Mouse (Mus musculus): ENCODE measurements around the gene Celsr1.
A peak's percentile ranks its signal among the peaks of the same experiment; 100 is the strongest.

The Celsr1 gene

GRCm38 (mm10) chr15:86069011-86069791 lies 35.6 kb upstream of the Celsr1 start:
- H3K27me3 ChIP-seq (ENCODE audit: control insufficient read depth, insufficient read depth, low read length, poor library complexity, severe bottlenecking), result no peaks in the 10 kb centered on the region
- no peaks in the 10 kb centered on the region for H3K36me3 ChIP-seq (ENCODE audit: control insufficient read depth, insufficient read depth, low read length, poor library complexity, severe bottlenecking)
- peak; percentile 75 for DNase-seq (ENCODE audit: low read depth, low spot score)

DNA sequence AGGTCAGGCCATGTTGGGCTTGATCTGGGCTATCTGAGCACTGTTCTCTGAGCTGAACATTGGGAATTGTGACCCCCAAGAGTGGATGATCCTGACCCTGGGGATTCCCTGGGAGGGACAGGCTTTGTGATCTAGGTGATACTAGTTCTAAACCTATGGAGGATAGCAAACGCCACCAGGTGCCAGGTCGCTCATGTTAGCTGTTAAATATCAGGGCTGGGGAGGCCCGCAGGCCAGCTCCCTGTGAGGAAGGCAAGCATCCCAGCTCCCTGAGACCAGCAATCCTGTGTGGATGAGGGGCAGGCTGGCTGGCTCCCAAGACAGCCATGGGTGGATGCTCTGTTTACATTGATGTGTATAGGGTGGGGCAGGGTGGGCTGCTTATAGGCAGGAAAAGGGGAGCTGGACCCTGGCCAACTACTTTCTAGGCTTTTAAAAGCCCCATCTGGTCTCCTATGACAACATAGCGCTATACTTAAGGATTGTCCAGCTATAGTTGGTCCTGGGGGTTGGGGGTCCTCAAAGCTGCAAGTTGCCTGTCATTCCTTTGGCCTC lies 34.4 kb upstream of the Celsr1 start:
- DNase-seq (ENCODE audit: low read depth, low spot score), result no peak

DNA sequence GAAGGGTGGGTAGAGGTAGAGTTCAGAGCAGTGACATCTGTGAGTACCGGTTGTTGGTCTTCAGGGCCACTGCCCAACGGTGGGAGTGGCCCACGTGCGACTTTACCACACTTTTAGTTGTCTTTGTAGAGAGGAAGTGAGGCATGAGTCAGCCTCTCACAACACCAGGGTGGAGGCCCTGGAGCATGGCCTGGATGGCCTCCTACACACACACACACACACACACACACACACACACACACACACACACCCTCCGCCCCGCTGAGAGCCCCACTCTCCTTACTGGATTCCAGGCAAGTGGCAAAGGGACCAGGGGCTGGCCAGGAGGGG lies 34.0 kb upstream of the Celsr1 start:
- no peaks in the 10 kb centered on the region for H3K36me3 ChIP-seq (ENCODE audit: control insufficient read depth, insufficient read depth, low read length, poor library complexity, severe bottlenecking)
- H3K27me3 ChIP-seq (ENCODE audit: control insufficient read depth, insufficient read depth, low read length, poor library complexity, severe bottlenecking), result no peaks in the 10 kb centered on the region
- peak; percentile 86 for DNase-seq (ENCODE audit: low read depth, low spot score)

More for the DNA sequence above, 34.4 kb upstream of the Celsr1 start:
- no peaks in the 10 kb centered on the region for H3K36me3 ChIP-seq (ENCODE audit: control insufficient read depth, insufficient read depth, low read length, poor library complexity, severe bottlenecking)
- no peaks in the 10 kb centered on the region for H3K27me3 ChIP-seq (ENCODE audit: control insufficient read depth, insufficient read depth, low read length, poor library complexity, severe bottlenecking)

DNA sequence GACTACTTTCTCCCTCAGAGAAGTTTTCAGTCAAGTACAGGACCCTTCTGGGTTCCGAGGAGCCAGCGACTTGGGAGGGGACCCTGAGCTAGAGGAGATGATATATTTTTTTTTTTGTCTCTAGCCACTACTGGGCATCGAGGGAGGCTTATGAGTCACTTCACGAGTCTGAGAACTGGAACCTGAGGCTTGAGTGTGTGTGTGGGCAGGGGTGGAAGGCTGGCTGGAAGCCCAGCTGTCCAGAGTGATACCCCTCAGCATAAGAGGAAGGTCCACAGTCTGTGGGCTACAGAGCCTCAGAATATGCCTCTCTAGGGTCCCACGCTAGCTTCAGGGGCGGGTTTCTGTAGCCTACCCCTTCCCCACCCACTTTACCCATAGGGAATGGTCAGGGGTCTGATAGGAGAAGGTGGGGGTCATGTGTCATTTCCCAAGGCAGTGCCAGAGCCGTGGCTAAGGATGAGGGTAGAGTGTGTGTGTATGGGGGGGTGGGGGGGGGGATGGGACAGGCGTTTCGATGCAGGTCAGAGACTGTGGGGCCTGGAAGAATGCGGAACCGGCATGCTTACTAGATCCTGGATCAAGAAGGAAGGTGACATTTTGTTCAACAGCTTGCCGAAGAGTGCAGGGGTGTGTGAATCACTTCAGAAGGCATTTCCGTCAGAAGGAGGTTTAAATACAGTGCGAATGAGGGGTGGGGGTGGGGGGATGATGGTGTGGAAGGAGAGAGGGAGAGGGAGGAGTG lies 33.4 kb upstream of the Celsr1 start:
- no peaks in the 10 kb centered on the region for H3K36me3 ChIP-seq (ENCODE audit: control insufficient read depth, insufficient read depth, low read length, poor library complexity, severe bottlenecking)
- no peaks in the 10 kb centered on the region for H3K27me3 ChIP-seq (ENCODE audit: control insufficient read depth, insufficient read depth, low read length, poor library complexity, severe bottlenecking)
- DNase-seq (ENCODE audit: low read depth, low spot score), result no peak

DNA sequence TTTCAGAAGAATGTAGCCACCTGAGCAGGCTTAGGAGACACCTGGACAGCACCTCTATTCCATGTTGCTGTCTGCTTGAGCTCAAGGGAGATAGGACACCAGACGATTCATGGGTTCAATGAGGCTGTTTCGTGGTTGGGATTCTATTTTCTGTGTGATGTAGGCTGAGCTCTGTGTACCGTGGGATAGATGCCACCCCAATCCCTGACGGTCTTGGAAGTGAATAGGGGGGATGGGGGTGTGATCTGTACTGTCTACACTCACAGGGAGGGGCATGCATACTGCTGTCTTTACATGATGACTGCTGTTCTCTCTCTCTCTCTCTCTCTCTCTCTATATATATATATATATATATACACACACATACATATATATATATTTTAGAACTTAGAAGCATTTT lies 31.8 kb upstream of the Celsr1 start:
- H3K27me3 ChIP-seq (ENCODE audit: control insufficient read depth, insufficient read depth, low read length, poor library complexity, severe bottlenecking), result no peaks in the 10 kb centered on the region
- H3K36me3 ChIP-seq (ENCODE audit: control insufficient read depth, insufficient read depth, low read length, poor library complexity, severe bottlenecking), result no peaks in the 10 kb centered on the region
- no peak for DNase-seq (ENCODE audit: low read depth, low spot score)

DNA sequence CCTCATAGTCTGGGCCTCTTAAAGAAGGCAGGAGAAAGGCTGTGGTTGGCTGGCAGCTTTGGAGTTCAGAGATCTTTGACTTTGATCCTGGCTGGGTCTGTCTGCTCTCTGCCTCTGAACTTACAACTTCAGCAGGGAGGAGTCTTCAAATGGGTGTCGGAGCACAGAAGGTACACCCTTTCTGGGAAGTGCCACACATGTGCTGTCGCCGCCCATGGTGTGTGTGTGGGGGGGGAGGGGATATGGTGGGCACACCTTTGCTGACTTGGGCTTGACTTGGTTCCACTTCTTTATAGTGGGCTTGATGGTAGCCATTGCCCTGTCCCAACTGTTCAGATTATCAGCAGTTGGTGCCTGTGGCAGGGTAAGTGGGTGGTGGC lies 31.3 kb upstream of the Celsr1 start:
- no peaks in the 10 kb centered on the region for H3K36me3 ChIP-seq (ENCODE audit: control insufficient read depth, insufficient read depth, low read length, poor library complexity, severe bottlenecking)
- DNase-seq (ENCODE audit: low read depth, low spot score), result peak; percentile 40
- no peaks in the 10 kb centered on the region for H3K27me3 ChIP-seq (ENCODE audit: control insufficient read depth, insufficient read depth, low read length, poor library complexity, severe bottlenecking)

GRCm38 (mm10) chr15:86064191-86064849 lies 30.7 kb upstream of the Celsr1 start:
- DNase-seq (ENCODE audit: low read depth, low spot score), result peak; percentile 66
- Histone ChIP-seq H3K36me3 (ENCODE audit: control insufficient read depth, insufficient read depth, low read length, poor library complexity, severe bottlenecking) (no peaks in the 10 kb centered on the region), H3K27me3 (ENCODE audit: control insufficient read depth, insufficient read depth, low read length, poor library complexity, severe bottlenecking) (no peaks in the 10 kb centered on the region)

DNA sequence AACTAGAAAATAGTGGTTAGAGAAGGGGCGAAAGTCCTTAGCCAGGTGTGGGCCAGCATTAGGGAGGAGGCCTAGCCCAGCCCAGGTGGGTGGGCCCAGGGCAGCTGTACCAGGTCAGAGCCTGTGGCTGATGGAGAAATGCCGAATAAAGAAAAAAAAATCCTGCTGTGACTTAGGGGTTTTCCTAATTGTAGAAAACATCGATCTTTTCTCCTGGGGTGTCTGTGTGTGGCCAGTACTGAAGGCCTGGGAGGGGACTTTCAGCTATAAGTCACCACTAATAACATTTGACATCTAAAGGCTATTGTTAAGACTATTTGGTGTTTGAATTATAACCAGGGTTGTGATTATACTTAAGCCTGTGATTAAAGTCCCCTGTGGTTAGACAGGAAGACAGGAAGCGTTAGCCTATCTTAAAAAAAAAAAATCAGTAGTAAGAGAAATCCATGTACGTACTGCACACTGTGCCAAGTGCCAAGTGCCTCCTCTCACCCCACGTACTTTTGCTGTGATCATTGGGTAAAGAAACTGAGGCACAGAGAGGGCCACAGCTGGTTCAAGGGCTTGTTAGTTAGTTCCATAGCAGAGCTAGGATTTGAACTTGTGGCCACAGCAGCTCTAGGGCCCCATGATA lies 28.4 kb upstream of the Celsr1 start:
- H3K36me3 ChIP-seq (ENCODE audit: control insufficient read depth, insufficient read depth, low read length, poor library complexity, severe bottlenecking), result no peaks in the 10 kb centered on the region
- DNase-seq (ENCODE audit: low read depth, low spot score), result no peak
- H3K27me3 ChIP-seq (ENCODE audit: control insufficient read depth, insufficient read depth, low read length, poor library complexity, severe bottlenecking), result no peaks in the 10 kb centered on the region

DNA sequence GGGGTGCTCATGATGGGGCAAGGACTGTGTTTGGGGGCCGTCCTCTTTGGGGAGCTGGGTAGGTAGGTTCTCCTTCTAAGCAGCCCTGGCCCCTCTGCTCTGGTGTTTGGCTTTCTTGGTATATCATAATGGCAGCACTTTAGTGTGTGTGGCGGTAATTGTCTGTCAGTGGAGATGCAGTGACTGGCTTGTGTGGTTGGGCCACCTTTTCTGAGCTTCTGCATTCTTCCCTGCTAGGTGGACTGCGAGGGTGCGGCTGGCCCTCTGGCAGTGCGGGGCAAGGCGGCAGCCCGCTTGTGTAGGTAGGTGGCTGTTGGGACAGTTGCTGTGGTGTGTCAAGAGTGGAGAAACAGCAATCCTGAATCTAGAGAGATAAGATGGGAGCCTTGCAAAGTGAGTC lies 27.6 kb upstream of the Celsr1 start:
- no peak for DNase-seq (ENCODE audit: low read depth, low spot score)
- Histone ChIP-seq H3K27me3 (ENCODE audit: control insufficient read depth, insufficient read depth, low read length, poor library complexity, severe bottlenecking) (no peaks in the 10 kb centered on the region), H3K36me3 (ENCODE audit: control insufficient read depth, insufficient read depth, low read length, poor library complexity, severe bottlenecking) (no peaks in the 10 kb centered on the region)

GRCm38 (mm10) chr15:86060581-86060980 lies 27.0 kb upstream of the Celsr1 start:
- no peaks in the 10 kb centered on the region for H3K27me3 ChIP-seq (ENCODE audit: control insufficient read depth, insufficient read depth, low read length, poor library complexity, severe bottlenecking)
- no peaks in the 10 kb centered on the region for H3K36me3 ChIP-seq (ENCODE audit: control insufficient read depth, insufficient read depth, low read length, poor library complexity, severe bottlenecking)
- DNase-seq (ENCODE audit: low read depth, low spot score), result no peak

GRCm38 (mm10) chr15:86059835-86060380 lies 26.3 kb upstream of the Celsr1 start:
- Histone ChIP-seq H3K27me3 (ENCODE audit: control insufficient read depth, insufficient read depth, low read length, poor library complexity, severe bottlenecking) (no peaks in the 10 kb centered on the region), H3K36me3 (ENCODE audit: control insufficient read depth, insufficient read depth, low read length, poor library complexity, severe bottlenecking) (no peaks in the 10 kb centered on the region)
- no peak for DNase-seq (ENCODE audit: low read depth, low spot score)

- DNase-seq (ENCODE audit: low read depth, low spot score), result peak; percentile 49
- no peaks in the 10 kb centered on the region for H3K27me3 ChIP-seq (ENCODE audit: control insufficient read depth, insufficient read depth, low read length, poor library complexity, severe bottlenecking)
- no peaks in the 10 kb centered on the region for H3K36me3 ChIP-seq (ENCODE audit: control insufficient read depth, insufficient read depth, low read length, poor library complexity, severe bottlenecking)
Measured at GRCm38 (mm10) chr15:86058931-86059834, 25.6 kb upstream of the Celsr1 start.

DNA sequence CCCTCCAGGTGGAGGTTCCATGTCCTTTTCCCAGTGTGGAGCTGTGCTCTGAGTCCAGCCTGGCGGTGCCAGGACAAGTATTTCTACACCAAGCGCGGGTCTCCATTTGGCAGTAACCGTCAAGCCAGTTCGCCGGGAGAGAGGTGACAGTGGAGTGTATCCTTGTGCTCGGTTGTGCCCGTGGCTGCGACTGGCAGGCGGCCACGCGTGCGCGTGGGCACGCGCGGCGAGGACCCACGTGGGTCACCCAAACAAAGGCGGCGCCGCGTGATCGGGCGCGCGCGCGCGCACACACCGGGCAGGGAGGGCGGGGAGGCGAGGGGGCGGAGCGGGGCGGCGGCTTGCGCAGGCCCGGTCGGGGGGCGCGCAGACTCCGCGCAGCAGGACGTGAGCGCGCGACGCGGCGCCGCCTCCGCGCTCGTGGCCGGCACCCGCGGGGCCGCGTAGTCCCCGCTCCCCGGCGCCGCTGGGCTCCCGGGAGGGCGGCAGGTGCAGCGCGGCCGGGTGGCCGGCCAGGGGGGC lies 24.9 kb upstream of the Celsr1 start:
- DNase-seq (ENCODE audit: low read depth, low spot score), result peak; percentile 87
- Histone ChIP-seq H3K27me3 (ENCODE audit: control insufficient read depth, insufficient read depth, low read length, poor library complexity, severe bottlenecking) (no peaks in the 10 kb centered on the region), H3K36me3 (ENCODE audit: control insufficient read depth, insufficient read depth, low read length, poor library complexity, severe bottlenecking) (no peaks in the 10 kb centered on the region)
